Mouse (Mus musculus) hindbrain, embryonic 16.5 days (tissue): ENCODE results near the gene Fkbp5. TPM values are rescaled to one million over a fixed set of nuclear protein-coding genes. Genes with fewer than 3 reads are reported as not detected.
"Not testable (repeated sequence)": the region's sequence is repeated elsewhere in the genome, so short reads cannot be mapped to it uniquely, and the experiment has no call there.

Experiments
- ATAC-seq: fragments of 200-750 bp; cut with Nextera tagmentation; 2 replicates; pipeline ENCODE4 v1.8.0; 2017; ENCODE audit warnings: moderate TSS enrichment, moderate library complexity
- H3K27ac ChIP-seq: fragments of 300-500 bp; sonication (generic); 2 replicates; pipeline ENCODE4 v1.5.1; 2014; ENCODE audit warnings: low read depth, mild to moderate bottlenecking, control low read depth, low read length, moderate library complexity
- H3K27me3 ChIP-seq: fragments of 300-500 bp; sonication (generic); replicated peaks from 2 replicates; pipeline ENCODE4 v1.6.1; 2014; ENCODE audit warnings: low read length; ENCODE audit not compliant: control insufficient read depth, insufficient read depth
- H3K36me3 ChIP-seq: fragments of 300-500 bp; sonication (generic); 2 replicates; pipeline ENCODE4 v1.6.1; 2014; ENCODE audit warnings: mild to moderate bottlenecking, low read length, moderate library complexity, mixed read lengths; ENCODE audit not compliant: control insufficient read depth, insufficient read depth
- H3K4me1 ChIP-seq: fragments of 300-500 bp; sonication (generic); 2 replicates; pipeline ENCODE4 v1.6.1; 2014; ENCODE audit warnings: low read depth, low read length; ENCODE audit not compliant: control insufficient read depth, insufficient read depth
- H3K4me2 ChIP-seq: fragments of 300-500 bp; sonication (generic); 2 replicates; pipeline ENCODE4 v1.6.1; 2014; ENCODE audit warnings: mild to moderate bottlenecking, low read length, control low read depth, moderate library complexity
- H3K4me3 ChIP-seq: fragments of 300-500 bp; sonication (generic); 2 replicates; pipeline ENCODE4 v1.5.1; 2014; ENCODE audit warnings: mild to moderate bottlenecking, low read length, control low read depth, moderate library complexity
- H3K9ac ChIP-seq: fragments of 300-500 bp; sonication (generic); 2 replicates; pipeline ENCODE4 v1.6.1; 2014; ENCODE audit warnings: low read depth, mild to moderate bottlenecking, control low read depth, low read length, moderate library complexity
- H3K9me3 ChIP-seq: fragments of 300-500 bp; sonication (generic); 2 replicates; pipeline ENCODE4 v1.6.1; 2014; ENCODE audit warnings: mild to moderate bottlenecking, low read length, moderate library complexity; ENCODE audit not compliant: control insufficient read depth
- WGBS: fragments of 180-500 bp; shearing (Covaris S2); extraction: QIAGEN DNeasy Blood & Tissue Kit; methylation state at CpG from one replicate; pipeline ENCODE4 v1.1.7; 2014; 5-methylcytosine and 5-hydroxymethylcytosine counted together
- polyA plus RNA-seq: library from polyadenylated mRNA; unstranded; fragments of >200 nt; fragmentation: Nextera tagmentation; extraction: Ambion mirVana; gene quantifications from 2 replicates; pipeline ENCODE4 v1.2.1, GENCODE M21; 2015

Gene Fkbp5
- 26.7 and 30.8 TPM in 2 replicates for polyA plus RNA-seq

DNA sequence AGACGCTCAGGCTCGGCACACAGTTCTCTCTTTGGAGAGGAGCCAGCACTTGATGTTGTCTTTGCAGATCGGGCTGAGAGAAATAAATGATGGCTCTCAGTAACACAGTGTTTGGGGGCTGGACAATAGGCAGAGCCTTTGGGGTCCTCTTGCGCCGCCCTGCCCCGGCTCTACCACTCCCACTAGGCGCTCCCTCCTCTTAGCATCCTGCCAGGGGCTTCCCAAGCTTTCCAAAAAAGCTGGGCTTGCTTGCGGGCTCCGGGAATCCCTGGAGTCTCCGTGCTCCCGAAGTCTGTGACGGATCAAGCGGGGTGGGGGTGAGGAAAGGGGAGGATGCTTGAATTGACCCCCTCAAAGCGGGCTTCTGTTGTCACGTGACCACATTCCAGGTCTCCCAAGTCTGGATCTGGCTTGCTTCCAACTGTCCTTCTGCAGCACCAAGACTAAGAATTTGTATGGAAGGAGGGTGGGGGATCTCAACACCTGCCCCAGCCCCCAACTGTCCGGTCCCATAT is at the start of gene Fkbp5:
Fkbp5 (minus strand) TSS at position 87 of the 515 bp plus-strand sequence.
- Histone ChIP-seq H3K27ac (peak within 1 kb of the TSS; percentile 72), H3K4me3 (peak within 1 kb of the TSS; percentile 53), H3K4me2 (peak within 1 kb of the TSS; percentile 94), H3K9me3 (no peaks in the 10 kb centered on the region), H3K9ac (peak within 1 kb of the TSS; percentile 77), H3K36me3 (no peaks in the 10 kb centered on the region), H3K4me1 (peaks cover 18% of the 10 kb centered on the region), H3K27me3 (peaks cover 6% of the 10 kb centered on the region)
- WGBS, result under 1% methylated on average over 16 of the region's 16 CpGs
- no peak for ATAC-seq

DNA sequence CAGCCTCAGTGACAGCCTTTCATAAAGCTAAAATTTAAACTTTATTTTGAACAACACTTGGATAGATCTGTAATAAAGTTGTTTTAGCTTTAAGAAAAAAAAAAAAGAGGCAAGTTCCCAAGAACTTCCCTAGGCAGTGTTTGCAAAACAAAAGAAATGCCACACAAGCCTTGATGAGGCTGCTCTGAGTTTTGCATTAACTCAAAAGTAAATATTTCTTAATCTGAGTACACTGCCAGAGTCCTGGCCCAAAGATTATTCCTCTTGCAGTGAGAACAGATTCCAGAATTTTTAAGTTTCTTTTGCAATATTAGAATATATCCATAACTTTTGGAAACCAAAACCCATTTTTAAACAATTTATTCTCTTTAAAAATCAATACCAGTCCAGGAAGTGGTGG is 47.9 kb upstream of the Fkbp5 start:
- H3K36me3 ChIP-seq, result no peaks in the 10 kb centered on the region
- no peaks in the 10 kb centered on the region for H3K9me3 ChIP-seq
- H3K4me2 ChIP-seq, result no peak overlapping the region
- H3K4me3 ChIP-seq, result no peak overlapping the region
- no peaks in the 10 kb centered on the region for H3K27me3 ChIP-seq
- H3K9ac ChIP-seq, result no peak overlapping the region
- H3K4me1 ChIP-seq, result no peaks in the 10 kb centered on the region
- ATAC-seq, result no peak
- H3K27ac ChIP-seq, result no peak overlapping the region

DNA sequence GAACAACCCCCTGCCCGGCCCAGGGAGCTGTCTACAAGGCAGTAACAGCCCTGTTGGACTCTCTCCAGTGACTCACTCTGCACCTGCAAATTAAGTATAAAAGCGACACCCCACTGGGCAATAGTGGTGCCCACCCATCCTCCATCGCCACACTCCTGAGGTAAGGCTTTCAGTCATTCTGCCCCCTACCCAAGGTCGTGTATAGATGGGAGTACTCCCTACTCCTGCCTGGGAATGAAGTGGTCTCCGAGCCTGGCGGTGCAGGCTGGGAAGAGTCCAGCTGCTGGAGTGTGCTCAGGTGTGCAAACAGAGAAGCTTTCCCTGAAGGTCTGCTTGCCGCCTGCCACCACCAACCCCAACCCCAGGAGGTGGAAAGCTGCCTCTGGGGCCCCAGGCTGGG is 44.3 kb upstream of the Fkbp5 start:
- H3K27ac ChIP-seq, result no peak overlapping the region
- WGBS, result 68% methylated on average over 7 of the region's 7 CpGs
- ATAC-seq, result no peak

GRCm38 (mm10) chr17:28560598-28560997 is 43.3 kb upstream of the Fkbp5 start, which contains the start of gene Clps:
Clps (minus strand) TSS chr17:28560766.
- H3K27ac ChIP-seq, result no peak within 1 kb of the TSS
- no peak within 1 kb of the TSS for H3K4me2 ChIP-seq

More for the DNA sequence above, 44.3 kb upstream of the Fkbp5 start:
- H3K9me3 ChIP-seq, result no peaks in the 10 kb centered on the region
- H3K4me2 ChIP-seq, result no peak overlapping the region
- H3K9ac ChIP-seq, result no peak overlapping the region
- H3K4me3 ChIP-seq, result no peak overlapping the region
- H3K27me3 ChIP-seq, result no peaks in the 10 kb centered on the region
- H3K4me1 ChIP-seq, result no peaks in the 10 kb centered on the region; the same call in 1 of the 2 replicates
- H3K36me3 ChIP-seq, result no peaks in the 10 kb centered on the region

DNA sequence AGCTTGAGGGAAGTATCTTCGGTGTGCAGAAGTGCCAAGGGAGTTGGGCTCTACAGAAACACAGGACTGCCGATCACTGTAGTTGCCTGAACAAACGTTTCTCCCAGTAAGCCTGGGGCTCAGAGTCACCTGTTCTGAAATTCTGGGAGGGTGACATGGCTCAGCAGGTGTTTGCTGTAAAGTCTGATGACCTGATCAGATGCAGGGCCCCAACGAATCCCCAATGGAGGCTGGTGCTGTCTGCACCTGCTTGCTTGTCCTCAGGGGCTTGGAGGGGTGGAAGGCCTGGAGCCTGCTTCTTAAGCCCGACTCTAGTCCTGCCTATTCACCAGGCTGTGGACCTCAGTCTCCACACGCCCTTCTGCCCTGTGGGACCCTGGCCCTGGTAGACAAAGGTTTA is 40.4 kb upstream of the Fkbp5 start:
- H3K4me2 ChIP-seq, result no peak overlapping the region
- no peaks in the 10 kb centered on the region for H3K27me3 ChIP-seq
- H3K36me3 ChIP-seq, result no peaks in the 10 kb centered on the region
- H3K9me3 ChIP-seq, result no peaks in the 10 kb centered on the region
- H3K4me1 ChIP-seq, result no peaks in the 10 kb centered on the region; the same call in none of the 2 replicates
- no peak overlapping the region for H3K9ac ChIP-seq
- H3K27ac ChIP-seq, result no peak overlapping the region
- H3K4me3 ChIP-seq, result no peak overlapping the region
- 81% methylated on average over 6 of the region's 6 CpGs for WGBS
- ATAC-seq, result no peak

More at GRCm38 (mm10) chr17:28560598-28560997, 43.3 kb upstream of the Fkbp5 start, which contains the start of gene Clps:
- no peak within 1 kb of the TSS for H3K9ac ChIP-seq
- no peaks in the 10 kb centered on the region for H3K27me3 ChIP-seq
- H3K9me3 ChIP-seq, result no peaks in the 10 kb centered on the region
- no peak for ATAC-seq
- H3K36me3 ChIP-seq, result no peaks in the 10 kb centered on the region
- WGBS, result 94% methylated on average over 4 of the region's 4 CpGs
- H3K4me3 ChIP-seq, result no peak within 1 kb of the TSS
- H3K4me1 ChIP-seq, result no peaks in the 10 kb centered on the region; the same call in 1 of the 2 replicates

DNA sequence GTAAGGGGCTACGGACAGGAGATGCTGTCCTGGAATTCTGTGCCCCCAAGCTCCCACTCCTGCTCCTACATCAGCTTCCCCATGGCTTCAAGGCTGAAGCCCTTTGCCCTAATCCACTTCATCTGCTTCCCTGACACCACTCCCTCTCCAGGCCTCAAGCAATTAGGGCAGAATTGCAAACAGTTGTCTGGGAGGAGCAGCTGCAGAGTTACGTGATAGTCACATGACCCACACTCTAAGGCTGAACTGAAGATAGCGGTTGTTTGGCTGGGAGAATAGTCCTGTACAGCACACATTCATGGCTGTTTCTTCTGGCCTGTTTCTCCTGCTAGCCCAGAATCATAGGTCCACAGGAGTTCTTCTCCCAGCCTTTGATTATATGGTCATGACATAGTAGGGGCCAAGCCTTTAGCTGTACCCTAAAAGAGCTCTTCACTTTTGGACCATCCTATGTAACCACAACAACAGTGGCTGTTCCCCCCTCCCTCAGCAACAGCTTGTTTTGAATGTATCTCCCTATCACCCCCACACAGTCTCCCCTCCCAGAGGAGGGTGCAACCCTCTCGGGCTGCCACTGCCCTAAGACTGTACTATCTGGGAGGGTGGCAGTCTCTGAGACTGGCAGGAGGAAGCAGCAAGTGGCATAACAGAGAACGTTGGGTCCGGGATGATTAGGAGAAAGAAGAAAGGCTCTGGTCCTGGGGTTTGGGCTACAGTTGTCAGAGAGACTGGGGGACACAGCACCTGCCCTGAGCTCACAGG is 39.5 kb upstream of the Fkbp5 start:
- H3K27ac ChIP-seq, result no peak overlapping the region
- no peaks in the 10 kb centered on the region for H3K36me3 ChIP-seq
- no peak overlapping the region for H3K9ac ChIP-seq
- no peak for ATAC-seq
- H3K27me3 ChIP-seq, result no peaks in the 10 kb centered on the region
- 50% methylated on average over 6 of the region's 6 CpGs for WGBS
- H3K4me2 ChIP-seq, result no peak overlapping the region
- H3K9me3 ChIP-seq, result no peaks in the 10 kb centered on the region
- no peaks in the 10 kb centered on the region; the same call in none of the 2 replicates for H3K4me1 ChIP-seq
- H3K4me3 ChIP-seq, result no peak overlapping the region

DNA sequence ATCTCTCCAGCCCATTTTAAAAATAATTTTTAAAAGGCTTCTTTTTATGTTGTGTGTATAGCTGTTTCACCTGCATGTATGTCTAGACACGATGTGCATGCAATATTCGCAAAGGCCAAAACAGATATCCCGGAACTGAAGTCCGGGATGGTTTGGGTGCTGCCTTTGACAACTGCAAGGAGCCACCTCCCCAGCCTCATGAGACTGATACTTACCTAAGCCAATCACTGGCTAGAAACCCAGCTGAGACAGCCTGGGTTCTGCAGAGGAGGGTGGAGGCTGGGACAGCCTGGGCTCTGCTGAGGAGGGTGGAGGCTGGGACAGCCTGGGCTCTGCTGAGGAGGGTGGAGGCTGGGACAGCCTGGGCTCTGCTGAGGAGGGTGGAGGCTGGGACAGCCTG is 36.7 kb upstream of the Fkbp5 start:
- ATAC-seq, result not testable (repeated sequence)
- 89% methylated on average over 4 of the region's 4 CpGs for WGBS

DNA sequence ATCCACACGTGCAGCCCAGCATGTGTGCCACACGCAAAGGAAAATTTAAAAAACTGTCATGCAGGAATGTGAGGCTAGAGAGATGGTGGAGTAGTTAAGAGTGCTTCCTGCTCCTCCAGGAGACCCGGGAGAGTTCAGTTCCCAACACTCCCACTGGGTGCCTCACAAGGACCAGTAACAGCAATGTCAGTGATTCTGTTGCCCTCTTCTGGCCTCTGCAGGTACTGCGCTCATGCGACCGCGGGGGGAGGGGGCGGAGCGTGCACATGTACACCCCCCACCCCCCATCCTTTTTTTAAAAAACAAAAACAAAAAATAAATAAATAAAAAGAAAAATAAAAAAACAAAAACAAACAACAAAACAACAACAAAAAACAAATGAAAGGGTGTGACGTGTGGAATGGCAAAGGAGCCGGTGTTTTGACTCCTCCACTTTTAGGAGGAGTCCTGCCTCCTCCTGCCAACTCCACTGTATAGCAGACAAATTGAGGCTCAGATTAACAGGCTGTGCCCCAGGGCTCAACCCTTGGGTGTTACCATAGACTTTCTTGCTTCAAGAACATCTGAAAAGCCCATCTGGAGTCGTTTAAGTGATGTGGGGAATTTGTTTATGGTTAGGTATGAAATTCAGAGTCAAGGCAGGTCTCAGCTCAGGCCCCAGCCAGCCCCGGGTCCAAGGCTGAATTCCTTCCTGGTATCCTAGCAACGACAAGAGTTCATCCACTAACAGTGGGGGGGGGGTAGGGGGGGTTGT is 35.9 kb upstream of the Fkbp5 start:
- no peak overlapping the region for H3K4me2 ChIP-seq
- H3K9me3 ChIP-seq, result no peaks in the 10 kb centered on the region
- 8% methylated on average over 14 of the region's 14 CpGs for WGBS
- no peaks in the 10 kb centered on the region for H3K27me3 ChIP-seq
- no peaks in the 10 kb centered on the region for H3K36me3 ChIP-seq
- no peak for ATAC-seq
- H3K4me1 ChIP-seq, result no peaks in the 10 kb centered on the region; the same call in none of the 2 replicates
- H3K27ac ChIP-seq, result no peak overlapping the region
- H3K9ac ChIP-seq, result no peak overlapping the region
- no peak overlapping the region for H3K4me3 ChIP-seq

More for the DNA sequence above, 36.7 kb upstream of the Fkbp5 start:
- not testable (repeated sequence) for H3K4me2 ChIP-seq, H3K4me3 ChIP-seq, H3K4me1 ChIP-seq, H3K9me3 ChIP-seq, H3K27me3 ChIP-seq, H3K9ac ChIP-seq, H3K27ac ChIP-seq, H3K36me3 ChIP-seq

DNA sequence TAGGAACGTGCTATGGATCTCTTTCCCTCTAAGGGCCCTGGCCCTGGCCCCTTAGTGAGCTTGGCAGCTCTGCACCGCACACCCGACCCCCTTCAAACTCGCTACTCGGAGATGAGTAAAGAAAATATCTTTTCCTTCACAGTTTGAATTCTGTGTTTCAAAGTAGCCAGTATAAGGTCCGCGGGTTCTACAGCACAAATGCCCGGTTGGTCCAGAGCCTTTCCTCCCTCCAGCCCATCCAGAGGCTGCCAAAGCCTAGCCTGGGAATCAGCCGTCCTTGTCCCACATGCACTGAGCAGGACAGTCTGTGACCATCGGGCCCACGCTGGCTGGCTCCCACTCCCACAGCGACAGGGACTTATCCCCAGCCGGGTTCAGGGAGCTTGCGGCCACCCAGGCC is 31.8 kb upstream of the Fkbp5 start, which contains the start of gene Clpsl2:
Clpsl2 (plus strand) TSS at position 301 of the 400 bp plus-strand sequence.
- no peak within 1 kb of the TSS for H3K9ac ChIP-seq
- H3K4me3 ChIP-seq, result no peak within 1 kb of the TSS
- no peaks in the 10 kb centered on the region for H3K9me3 ChIP-seq
- no peaks in the 10 kb centered on the region for H3K36me3 ChIP-seq
- no peak within 1 kb of the TSS for H3K4me2 ChIP-seq
- ATAC-seq, result no peak
- H3K27ac ChIP-seq, result no peak within 1 kb of the TSS
- no peaks in the 10 kb centered on the region for H3K27me3 ChIP-seq
- H3K4me1 ChIP-seq, result no peaks in the 10 kb centered on the region; the same call in 1 of the 2 replicates
- 76% methylated on average over 14 of the region's 14 CpGs for WGBS
